Mouse (Mus musculus) layer of hippocampus, adult 18-20 months (tissue): ENCODE data around the gene Retsat. TPM values are rescaled to one million over a fixed set of nuclear protein-coding genes. Genes with fewer than 3 reads are reported as not detected.

Experiments used
- DNase-seq, 2 experiments: peaks; one replicate each; pipeline ENCODE4 v3.0.0; 2022; ENCODE audit warnings: low spot score in 2 of 2
- long read RNA-seq: library from polyadenylated mRNA; stranded (forward); transcript quantifications from one replicate; pipeline ENCODE4 v2.0.0, GENCODE M21; 2021
- total RNA-seq, 2 experiments: library from RNA; stranded (reverse); gene quantifications; 2 replicates each; pipeline ENCODE4 v1.2.3; 2021

Gene Retsat
- total RNA-seq: 10 to 100 TPM; 64.3 to 76.9 TPM
- long read RNA-seq, transcript Retsat-201 (11 exons, 3,027 nt): major isoform, 64 of 75 reads
- long read RNA-seq, partial matches to known transcripts: 2 of 75 reads
- long read RNA-seq, other reads (novel, unspliced or antisense): 9 of 75 reads

DNA sequence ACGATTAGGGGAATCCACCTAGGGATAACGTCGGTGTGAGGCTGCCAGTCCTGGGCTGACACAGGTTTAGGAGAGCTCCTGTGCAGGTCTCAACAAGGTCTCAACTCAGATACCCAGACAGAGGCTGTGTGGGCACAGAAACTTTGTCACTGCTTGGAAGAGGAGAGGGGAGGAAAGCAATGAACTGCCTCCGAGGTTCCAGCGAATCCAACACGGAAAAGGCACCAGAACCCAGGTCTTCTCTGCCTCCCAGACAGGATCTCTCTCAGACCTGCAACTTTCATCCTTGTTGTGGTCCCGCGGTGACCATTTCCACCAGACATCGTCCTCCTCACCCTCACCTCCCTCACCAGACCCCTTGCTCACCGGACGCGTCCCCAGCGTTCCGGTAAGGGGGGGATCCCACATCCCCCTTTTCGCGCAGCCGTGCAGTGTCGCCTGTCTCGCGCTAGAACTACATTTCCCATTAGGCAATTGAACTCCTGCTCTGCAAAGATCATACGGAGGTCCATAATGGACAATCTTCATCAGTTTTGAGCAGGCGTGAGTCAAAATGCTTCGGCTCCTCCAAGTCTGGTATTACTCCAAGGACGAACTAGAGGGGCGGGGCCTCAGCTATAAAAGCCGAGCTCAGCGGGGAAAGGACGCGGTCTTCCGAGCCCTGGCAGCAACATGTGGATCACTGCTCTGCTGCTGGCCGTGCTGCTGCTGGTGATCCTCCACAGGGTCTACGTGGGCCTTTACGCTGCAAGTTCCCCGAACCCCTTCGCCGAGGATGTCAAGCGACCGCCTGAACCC, at the start of gene Retsat, which contains the start of gene Elmod3:
Gene Retsat, plus strand, starts transcription at position 520 of the 798 bp plus-strand sequence.
Gene Elmod3, minus strand, starts transcription at position 458 of the 798 bp plus-strand sequence.
- peak; percentile 87 to 97 for DNase-seq

DNA sequence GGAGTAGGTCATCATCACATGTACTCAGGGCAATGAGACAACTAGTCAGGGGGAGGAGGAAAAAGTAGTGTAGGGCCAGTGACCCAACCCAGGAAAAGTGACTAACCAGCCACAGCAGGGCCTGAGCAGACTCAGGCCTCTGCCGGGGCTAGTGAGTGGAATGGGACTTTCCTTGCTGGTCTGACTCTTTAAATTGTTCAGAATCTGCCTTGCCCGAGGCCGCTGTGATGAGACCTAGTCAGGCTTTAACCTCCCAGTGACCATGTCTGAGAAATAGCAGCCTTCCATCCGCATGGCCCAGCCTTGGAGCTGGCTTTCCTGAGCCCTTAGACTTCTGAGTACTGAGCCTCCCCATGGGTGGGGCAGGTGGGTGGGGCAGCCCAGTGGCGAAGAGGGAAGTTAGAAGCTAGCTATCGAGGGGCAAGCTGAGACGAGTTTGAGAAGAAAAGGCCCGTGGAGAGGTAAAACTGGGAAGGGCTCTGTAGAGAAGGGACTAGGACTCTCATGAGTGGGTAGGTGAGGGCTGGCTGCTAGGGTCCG, 49.2 kb upstream of the Retsat start:
- no peak for DNase-seq

DNA sequence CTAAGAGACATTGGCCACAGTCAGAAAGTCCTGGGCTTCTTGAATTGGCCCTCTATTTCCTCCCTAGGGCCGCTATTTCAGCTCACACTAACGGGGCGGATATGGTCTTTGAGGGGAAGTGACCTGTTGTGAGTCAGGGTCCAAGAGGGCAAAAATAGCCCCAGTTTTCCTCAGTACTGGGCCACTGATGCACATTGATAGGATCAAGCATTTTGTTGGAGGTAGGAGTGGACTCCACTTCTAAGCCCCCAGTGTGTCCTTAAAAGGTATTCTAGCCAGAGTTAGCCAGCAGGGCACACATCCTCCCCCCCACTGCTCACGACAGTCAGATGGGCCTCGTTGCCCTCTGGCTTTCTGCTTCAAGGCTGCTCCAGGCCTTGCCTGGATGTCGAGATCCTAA, 48.2 kb upstream of the Retsat start:
- no peak for DNase-seq

DNA sequence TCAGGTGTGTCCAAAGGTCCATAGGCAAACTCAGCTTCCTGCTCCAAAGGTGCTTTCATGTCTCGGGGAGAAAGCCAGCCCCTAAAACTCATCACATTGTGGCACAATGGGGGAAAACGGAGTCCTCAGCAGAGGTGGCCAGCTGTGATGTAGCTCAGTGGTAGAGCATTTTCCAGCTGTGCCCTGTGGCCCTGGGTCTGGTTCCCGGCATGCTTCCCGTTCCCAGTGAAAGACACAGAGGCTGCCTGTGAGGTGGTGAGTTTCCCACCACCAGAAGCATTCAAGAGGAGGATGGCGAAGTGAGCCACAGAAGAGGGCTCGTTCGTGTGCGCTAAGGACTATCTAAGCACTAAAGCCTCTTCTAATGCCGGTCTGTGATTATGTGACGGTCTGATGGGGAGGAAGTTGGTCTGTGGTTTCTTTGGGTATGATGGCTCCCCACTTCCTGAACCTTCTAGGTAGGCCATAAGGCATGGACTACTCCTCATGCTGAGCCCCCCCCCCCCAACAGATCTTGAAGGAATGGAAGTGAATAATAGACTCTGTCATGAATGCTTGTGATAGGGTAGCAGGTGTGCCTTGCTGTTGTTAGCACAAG, 47.7 kb upstream of the Retsat start:
- DNase-seq: no peak

DNA sequence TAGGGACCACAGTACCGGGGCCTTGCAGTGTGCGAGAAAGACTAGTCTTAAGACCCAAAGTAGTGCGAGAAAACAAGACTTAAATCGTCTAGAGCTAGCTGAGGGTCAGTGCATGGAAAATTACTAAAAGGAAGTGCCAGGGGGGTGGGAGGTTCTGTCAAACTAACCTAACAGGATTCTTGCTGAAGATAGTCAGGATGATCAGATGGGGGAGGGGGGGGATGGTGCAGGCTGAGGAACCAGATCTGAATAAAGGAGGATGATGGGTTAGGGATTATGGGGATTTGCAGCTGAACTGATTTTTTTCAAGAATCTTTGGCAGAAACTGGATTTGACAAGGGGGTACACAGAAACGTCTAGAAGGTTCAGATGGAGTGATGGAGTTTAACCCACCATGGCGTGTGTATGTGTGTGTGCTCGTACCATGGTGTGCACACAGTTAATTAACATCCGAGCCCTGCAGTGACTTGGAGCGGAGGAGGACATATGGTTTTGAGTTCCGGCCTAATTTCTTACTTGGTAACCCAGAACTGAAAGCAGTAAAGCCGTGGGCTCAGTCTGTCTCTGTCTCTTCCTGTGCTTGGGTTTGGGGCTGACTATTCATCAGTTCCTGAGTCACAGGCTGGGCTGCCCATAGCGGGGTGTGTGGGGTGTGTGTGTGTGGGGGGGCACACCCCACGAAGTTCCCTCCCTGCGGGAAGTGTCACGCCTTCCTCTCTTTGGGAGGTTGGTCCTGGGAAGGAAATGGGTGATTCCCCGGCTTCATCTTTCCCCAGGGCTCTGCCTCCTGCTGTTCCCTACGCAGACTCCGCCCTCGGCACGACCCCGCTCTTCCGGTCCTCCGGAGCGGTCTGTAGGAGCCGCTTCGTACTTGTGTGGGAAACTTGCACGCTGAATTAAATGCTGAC, 45.9 kb upstream of the Retsat start:
- peak; percentile 45 to 72 for DNase-seq

DNA sequence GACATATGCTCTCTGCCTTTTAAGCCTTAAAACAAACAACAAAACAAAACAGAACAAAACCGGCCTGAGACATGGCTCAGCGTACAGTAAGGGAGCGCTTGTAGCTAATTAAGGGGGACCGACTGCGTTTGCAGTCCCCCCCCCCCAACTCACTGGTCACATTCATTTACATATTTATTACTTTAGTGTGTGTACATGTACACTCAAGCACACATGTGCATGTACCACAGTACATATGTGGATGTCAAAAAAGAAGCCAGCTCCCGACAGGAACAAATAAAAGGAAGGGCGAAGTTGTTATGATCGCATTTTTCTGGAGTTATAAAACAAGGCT, 45.2 kb upstream of the Retsat start:
- DNase-seq: no peak

DNA sequence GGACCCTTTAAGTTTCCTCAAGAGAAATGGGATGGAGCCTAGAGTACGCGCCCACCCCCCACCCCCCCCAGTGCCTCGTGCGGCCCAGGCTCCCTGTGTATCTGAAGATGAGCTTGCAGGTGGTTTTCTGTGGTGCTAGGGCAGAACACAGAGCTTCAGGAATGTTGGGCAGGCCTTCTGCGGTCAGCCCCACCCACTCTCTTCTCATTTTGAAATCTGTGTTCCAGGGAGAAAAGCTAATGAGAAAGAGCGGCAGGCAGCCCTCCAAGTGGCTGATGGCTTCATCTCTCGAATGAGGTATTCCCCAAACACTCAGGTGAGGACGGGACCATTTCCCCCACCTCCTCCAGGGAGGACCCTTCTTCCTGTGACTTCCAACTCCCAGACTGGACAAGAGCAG, 37.5 kb upstream of the Retsat start:
- no peak for DNase-seq

DNA sequence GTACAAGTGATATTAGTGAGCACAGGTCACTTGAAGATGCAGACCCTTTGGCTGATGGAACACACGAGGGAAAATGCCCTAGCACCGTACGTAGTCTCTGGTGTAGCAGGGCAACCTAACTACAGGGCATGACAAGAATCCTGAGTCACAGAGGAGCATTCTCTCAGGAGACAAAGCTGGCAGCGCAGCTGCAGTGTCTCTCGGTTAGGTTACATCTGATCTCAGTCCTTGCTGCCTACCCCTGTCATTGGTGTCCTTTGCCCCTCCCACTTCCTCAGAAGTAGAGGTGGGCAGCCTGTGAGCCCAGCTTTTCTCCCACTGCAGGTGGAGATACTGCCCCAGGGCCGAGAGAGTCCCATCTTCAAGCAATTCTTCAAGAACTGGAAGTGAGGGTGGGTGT, 35.8 kb upstream of the Retsat start:
- DNase-seq: no peak

DNA sequence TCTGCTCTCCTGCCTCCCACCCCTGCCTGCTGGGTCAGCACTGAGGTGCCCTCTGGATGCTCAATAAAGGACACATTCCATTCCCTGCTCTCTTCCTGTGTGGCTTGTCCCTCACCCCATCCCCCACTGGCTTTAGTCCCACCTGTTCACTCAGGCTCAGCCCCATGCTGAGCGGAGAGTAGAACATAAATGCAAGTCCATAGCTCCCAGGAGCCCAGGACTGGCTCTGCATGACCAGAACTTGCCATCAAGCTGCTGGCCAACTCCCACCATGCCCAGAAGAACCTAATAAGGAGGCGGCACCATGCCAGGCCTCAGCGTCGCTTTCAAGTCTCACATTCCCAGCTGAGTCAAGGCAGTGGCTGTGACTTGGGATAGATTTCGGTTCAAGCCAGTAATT, 35.4 kb upstream of the Retsat start:
- DNase-seq: no peak

DNA sequence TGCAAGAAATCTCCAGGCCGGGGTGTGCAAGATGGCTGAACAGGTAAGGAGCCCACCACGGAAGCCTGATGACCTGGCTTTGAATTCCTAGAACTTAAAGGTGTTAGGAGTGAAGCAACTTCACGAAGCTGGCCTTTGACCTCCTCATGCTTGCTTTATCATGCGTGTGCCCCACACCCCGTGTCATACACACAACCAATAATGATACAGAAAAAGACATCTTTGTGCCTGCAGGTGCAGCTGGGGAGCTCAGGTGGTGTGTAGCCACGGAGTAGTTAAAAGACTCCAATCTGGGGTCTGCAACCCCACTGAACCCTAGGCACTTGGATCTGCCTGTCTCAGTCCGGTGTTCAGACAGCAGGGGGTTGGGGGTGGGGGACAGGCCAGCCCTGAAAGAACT, 32.8 kb upstream of the Retsat start:
- DNase-seq: no peak

DNA sequence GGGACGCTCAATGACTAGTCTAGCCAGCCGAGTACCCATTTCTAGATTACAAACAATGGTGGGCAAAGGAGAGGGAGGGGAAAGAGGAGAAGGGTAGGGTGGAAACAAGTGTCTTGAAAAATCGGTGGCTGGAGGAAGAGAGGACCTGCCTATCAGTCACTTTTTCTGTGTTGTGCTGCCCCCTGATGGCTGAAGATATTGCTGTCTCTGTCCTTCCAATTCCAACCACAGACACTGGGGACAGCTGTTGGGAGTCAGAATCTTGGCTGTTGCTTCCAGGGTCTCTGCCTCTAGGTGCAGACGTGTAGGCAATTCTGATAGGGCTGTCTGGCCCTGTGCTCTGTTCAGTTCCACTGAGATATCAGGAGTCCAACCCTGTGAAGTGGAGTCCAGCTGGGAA, 32.2 kb upstream of the Retsat start:
- peak; percentile 81 to 97 for DNase-seq

DNA sequence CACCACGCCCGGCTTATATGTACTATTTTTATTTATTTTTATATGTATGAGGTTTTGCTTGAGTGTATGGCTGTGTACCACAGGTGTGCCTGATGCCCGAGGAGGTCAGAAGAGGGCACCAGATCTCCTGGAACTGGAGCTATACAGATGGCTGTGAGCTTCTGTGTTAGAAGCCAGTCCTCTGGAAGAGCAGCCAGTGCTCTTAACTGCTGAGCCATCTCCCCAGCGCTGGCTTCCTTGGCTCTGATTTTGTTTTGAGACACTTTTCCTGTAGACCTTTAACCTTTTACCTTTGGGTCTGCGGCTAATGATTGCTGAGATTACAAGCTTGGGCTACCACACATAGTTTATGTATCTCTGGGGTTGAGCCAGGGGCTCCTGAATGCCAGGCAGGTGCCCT, 30.8 kb upstream of the Retsat start:
- DNase-seq: no peak

DNA sequence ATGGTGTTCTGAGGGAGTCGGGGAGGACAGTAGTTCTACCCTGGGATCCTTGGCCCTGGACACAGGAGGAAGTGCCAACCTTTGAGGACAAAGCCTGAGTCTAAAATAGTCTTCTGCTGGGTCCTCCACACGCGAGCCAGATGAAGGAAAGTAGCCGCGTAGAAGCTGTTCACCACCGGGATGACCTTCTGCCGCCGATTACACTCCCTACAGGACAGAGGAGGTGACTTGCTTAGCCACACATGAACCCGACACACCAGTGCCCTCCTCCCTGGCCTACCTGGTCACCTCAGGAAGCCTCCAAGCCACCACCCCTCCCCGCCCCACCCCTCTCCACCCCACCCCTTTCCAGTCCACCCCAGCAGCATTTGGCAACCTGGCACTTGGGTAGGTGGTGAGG, 29.5 kb upstream of the Retsat start:
- no peak for DNase-seq

DNA sequence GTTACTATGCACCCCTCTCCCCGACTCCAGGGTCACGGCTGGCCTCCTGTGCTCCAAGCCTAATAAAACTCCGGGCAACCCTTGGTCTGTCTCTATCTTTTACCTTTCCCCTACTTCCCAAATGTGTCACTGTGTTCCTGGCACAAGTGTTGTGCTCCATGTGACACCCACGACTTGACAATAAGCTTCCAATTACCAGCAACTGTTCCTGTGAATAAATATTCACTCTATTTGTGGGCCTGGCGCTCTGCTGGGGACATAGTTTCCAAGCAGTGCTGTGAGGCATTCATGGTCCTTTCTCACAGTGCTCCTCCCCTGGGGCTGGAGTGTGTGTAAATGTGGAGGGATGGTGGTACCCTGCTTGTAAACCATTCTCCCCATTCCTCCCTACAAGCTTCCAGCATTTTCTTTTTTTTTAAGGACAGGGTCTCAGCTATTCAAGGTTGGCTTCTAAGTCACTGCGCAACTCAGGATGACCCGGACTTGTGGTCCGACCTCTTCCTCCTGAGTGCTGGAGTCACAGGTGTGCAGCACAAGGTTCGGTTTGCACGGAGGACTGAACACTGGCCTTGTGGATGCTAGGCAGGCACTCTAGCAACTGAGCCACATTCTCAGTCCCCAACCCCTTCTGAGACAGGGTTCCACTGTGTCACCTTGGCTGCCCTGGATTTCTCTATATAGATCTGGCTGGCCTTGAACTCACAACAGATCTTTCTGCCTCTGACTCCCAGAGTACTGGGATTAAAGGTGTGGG, 27.5 kb upstream of the Retsat start:
- DNase-seq: peak; percentile 43 to 77

DNA sequence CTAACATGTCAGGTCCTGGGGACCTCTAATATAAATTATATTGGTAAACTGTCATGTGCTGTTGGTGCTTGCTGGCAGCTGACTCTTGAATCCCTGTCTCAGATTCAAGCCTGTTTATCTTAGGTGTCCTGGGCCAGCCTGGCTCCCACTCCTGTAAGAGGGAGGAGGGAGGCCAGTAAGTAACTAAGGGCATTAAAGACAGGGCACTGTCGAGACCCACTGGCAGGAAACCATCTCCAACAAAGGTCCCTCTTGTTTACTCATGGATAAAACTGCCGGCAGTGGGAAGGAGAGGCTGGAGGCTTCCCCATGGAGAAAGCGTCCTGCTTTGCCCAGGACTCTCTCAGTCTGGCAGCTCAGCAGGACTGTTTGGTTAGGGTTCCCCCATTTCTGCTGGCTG, 26.4 kb upstream of the Retsat start:
- no peak for DNase-seq

DNA sequence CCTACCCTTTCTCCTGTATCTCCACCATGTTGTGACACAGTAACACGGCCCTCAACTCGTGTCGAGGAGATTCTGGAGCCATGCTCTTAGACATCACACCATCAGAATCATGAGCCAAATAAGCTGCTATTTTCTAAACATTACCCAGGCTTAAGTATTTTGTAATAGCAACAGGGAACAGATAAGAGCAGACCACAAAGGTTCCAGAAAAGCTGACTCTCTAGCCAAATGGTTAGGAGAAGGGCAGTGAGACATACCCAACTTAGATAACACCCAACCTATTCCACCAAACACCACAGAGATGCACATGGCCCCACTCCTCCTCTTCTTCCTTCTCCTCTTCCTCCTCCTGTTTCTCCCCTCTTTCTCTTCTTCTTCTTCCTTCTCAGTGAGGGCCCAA, 22.2 kb upstream of the Retsat start:
- DNase-seq: no peak

DNA sequence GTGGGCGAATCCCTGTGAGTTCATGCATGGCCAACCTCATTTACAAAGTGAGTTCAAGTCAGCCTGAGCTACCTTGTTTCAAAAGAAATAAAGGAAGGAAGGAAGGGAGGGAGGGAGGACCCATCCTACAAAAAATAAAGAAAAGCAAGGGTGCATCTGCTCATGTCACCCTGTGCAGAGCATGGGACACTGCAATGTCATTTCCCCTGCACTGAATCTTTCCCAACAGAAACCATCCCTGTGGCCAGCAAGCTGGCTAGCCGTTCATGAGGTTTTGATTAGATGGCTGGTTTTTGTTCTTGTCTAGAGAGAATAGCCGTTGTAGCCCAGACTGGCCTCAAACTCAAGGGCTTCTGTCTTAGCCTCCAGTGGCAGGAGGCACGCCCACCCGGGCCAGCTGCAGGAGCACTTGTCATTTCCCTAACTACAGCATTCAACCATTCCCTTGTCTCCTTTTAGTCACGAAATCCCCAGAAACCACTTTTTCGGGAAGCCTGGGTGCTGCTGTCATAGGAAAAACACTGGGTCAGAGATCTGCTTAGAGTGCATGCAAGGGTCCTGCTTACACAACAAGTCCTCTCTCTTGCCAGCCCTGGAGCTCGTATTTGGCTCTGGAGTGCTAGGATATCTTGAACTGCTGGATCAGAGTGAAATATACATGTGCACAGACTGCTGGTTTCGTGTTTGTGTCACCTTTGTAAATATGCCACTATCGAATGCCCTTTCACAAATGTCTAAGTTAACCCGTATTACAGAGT, 16.5 kb upstream of the Retsat start:
- DNase-seq: no peak

DNA sequence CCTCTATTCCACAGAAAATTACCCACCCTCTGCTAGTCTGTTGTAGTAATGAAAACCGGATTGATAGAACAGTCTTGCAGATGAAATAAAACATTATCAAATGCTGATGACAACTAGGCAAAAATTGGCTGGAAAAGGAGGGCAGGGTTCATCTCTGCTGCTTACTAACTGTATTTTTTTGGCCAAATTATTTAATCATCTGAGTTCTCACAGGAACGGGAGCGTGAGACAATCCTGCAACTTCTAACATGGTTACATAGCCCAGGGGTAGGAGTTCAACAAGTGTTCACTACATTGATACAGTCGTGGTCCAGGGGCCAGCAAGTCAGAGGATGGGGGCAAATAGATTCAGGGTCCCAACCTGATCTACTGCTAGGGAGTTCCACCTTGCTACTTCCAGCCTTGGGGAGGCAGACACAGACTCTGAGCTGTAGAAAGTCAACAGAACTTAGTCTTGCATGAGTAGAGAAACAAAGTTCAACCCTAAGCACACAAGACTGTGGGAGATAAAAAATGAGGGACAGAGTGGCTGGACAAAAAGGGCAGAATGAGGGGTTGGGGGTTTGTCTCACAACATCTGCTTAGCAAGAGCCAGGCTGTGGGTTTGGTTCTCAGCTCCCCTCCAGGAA, 14.9 kb upstream of the Retsat start:
- no peak for DNase-seq

DNA sequence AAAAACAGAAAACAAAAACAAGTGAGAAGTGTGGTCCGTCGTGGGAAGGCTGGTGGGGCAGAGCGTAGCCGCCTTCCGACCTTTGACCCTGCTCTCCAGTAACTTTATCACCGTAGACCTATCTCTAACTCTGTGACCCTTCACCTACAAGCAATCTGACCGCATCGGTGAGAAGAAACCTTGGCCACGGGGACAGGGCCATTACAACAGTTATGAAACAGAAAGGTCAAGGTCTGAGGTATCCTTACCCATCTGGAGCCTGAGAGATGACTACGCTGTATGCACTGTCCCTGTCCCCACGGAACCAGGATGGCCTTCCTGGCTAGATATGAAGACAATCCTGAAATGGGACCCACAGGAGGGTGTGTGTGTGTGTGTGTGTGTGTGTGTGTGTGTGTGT, 14.1 kb upstream of the Retsat start:
- no peak for DNase-seq

DNA sequence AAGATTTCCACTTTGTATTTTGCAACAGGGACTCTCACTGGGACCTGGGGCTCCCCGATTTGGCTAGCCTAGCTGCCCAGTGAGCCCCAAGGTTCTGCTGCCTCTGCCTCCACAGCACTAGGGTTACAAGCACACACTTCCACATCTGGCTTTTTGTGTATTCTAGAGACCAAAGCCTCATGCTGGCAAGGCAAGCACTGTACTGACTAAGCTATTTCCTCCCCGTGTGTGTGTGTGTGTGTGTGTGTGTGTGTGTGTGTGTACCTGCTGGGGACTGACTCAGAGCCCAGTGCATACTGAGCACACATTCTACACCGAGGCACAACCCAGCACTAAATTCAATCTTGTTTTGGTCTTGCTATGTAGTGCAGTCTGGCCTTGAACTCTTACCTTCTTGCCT, 11.6 kb upstream of the Retsat start:
- no peak for DNase-seq
